Mouse (Mus musculus) liver, embryonic 18 days (tissue): ENCODE measurements around the gene Gm17359. TPM values are rescaled to one million over a fixed set of nuclear protein-coding genes. Genes with fewer than 3 reads are reported as not detected.

Experiments used
- polyA plus RNA-seq: library from polyadenylated mRNA; depleted of rRNA; stranded (reverse); fragments of >200 nt; gene quantifications from 2 replicates; pipeline ENCODE4 v1.2.3, GENCODE M21; 2012; rRNA removed

Gene Gm17359
- polyA plus RNA-seq: 0.03 and 0.13 TPM in 2 replicates

GRCm38 (mm10) chr3:79336044-79336766 is at the start of gene Gm17359:
TSS of gene Gm17359 (plus strand) at chr3:79336661.

Other genes with a start within 250 kb of the Gm17359 start
- 2.9 and 3.3 TPM in 2 replicates for gene Rapgef2, start 50.1 kb upstream of the Gm17359 start, polyA plus RNA-seq
- 4.2 and 4.3 TPM in 2 replicates for gene Fnip2, start 231.1 kb downstream of the Gm17359 start, polyA plus RNA-seq